Mouse (Mus musculus): Measurements from ENCODE around the gene Cdk20. TPM values are rescaled to one million over a fixed set of nuclear protein-coding genes. Genes with fewer than 3 reads are reported as not detected.

The Cdk20 gene
- total and polyA plus RNA-seq, 2 experiments from 2014 or later, result 19.2 to 32.6 TPM

DNA sequence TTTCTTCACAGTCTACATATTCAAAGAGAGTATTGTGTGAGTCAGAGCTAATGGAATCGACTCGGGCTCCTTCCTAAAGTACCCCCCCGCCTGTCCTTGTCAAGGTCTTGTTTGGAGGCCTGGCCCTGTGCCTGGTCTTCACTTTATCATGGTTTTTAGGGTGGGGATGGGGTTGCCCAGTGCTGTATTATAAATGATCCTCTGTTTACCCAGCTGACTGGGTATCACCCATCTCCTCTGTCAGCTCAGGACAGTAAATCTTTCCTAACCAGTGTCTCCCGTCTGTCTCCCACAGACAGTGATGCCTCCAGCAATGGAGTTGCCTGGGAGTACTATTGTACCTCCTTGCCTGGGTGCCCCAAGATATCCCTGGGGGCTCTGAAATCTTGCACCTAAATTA, 45.9 kb downstream of the Cdk20 start:
- DNase-seq (ENCODE audit: low spot score), result no peak
- Histone ChIP-seq H3K4me1 (ENCODE audit: insufficient read depth, low read length) (no peaks in the 10 kb centered on the region), H3K9me3 (ENCODE audit: low read length) (no peaks in the 10 kb centered on the region), H3K4me3 (ENCODE audit: low read length) (no peak overlapping the region), H3K36me3 (ENCODE audit: insufficient read depth, low read length) (no peaks in the 10 kb centered on the region), H3K4me2 (ENCODE audit: low read depth, low read length) (no peak overlapping the region), H3K27me3 (ENCODE audit: insufficient read depth, low read length) (no peaks in the 10 kb centered on the region), H3K27ac (no peak overlapping the region), H3K9ac (replicated peaks; ENCODE audit: low read length) (no peak overlapping the region)
- WGBS, result 55% methylated on average over 4 of the region's 4 CpGs
- TF ChIP-seq CTCF (IDR thresholded peaks at IDR 0.05; ENCODE audit: low read depth), result no peak
- ATAC-seq, result peak; percentile 35; the same call in 1 of the 2 replicates

DNA sequence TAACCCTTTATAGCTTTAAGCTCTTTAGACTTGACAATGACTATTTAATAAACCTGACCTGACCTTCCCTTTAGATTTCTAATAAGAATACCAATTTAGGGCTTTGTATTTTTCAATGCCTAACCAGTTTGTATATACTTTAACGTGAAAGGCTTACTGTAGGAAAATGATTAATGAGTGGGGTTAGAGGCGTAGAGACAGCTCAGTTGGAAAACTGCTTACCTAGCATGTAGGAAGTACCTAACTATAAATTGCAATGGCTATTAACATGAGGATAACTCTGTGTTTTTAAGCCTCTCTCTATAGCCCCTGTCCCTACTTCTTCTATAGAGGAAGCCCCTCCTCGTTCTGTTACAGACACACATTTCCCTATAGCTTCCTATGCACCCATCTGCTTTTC, 47.8 kb downstream of the Cdk20 start:
- no peaks in the 10 kb centered on the region for H3K27me3 ChIP-seq (ENCODE audit: insufficient read depth, low read length)
- 78% methylated on average over 3 of the region's 3 CpGs for WGBS
- H3K9ac ChIP-seq (replicated peaks; ENCODE audit: low read length), result no peak overlapping the region
- DNase-seq (ENCODE audit: low spot score), result no peak
- H3K9me3 ChIP-seq (ENCODE audit: low read length), result no peaks in the 10 kb centered on the region
- H3K36me3 ChIP-seq (ENCODE audit: insufficient read depth, low read length), result no peaks in the 10 kb centered on the region
- ATAC-seq, result no peak
- H3K4me1 ChIP-seq (ENCODE audit: insufficient read depth, low read length), result no peaks in the 10 kb centered on the region
- no peak overlapping the region for H3K4me2 ChIP-seq (ENCODE audit: low read depth, low read length)
- TF ChIP-seq CTCF (IDR thresholded peaks at IDR 0.05; ENCODE audit: low read depth), result no peak
- H3K4me3 ChIP-seq (ENCODE audit: low read length), result no peak overlapping the region
- H3K27ac ChIP-seq, result no peak overlapping the region

DNA sequence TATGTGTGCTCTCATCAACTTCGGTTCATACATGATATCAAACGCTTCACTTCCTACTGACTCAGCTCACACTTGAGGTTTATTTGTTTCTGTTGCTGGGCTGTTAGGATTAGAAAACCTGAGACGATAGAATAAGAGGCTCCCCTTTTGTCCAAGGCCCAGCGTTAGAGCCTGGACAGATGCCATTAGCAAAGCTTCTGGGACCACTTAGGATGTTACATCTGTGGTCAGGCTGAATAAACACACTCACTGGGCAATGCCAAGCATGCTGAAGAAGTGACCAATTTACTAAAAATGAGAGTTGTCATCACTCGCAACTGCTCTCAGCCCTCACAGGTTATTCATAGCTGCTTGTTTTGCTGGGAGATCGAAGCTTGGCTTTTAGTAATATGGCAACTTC, 57.8 kb downstream of the Cdk20 start:
- Histone ChIP-seq H3K27me3 (ENCODE audit: insufficient read depth, low read length) (no peaks in the 10 kb centered on the region), H3K9ac (replicated peaks; ENCODE audit: low read length) (no peak overlapping the region), H3K4me3 (ENCODE audit: low read length) (no peak overlapping the region), H3K27ac (no peak overlapping the region), H3K4me2 (ENCODE audit: low read depth, low read length) (no peak overlapping the region), H3K36me3 (ENCODE audit: insufficient read depth, low read length) (no peaks in the 10 kb centered on the region), H3K9me3 (ENCODE audit: low read length) (no peaks in the 10 kb centered on the region), H3K4me1 (ENCODE audit: insufficient read depth, low read length) (no peaks in the 10 kb centered on the region)
- ATAC-seq (no peak), DNase-seq (ENCODE audit: low spot score) (no peak)
- TF ChIP-seq CTCF (IDR thresholded peaks at IDR 0.05; ENCODE audit: low read depth), result no peak
- 72% methylated on average over 6 of the region's 6 CpGs for WGBS

Other genes starting within 250 kb of the Cdk20 start
- gene Cdc14b, start 157.0 kb upstream of the Cdk20 start, total RNA-seq (2014; rRNA removed), result 2.2 and 5.5 TPM in 2 replicates
- gene Cdc14b, start 157.0 kb upstream of the Cdk20 start, polyA plus RNA-seq (2015; fragmentation: Nextera tagmentation; extraction: Ambion mirVana), result 2.3 and 2.7 TPM in 2 replicates
- 10.5 and 13.5 TPM in 2 replicates for gene Aaed1, start 119.6 kb upstream of the Cdk20 start, total RNA-seq (2014; rRNA removed)
- gene Aaed1, start 119.6 kb upstream of the Cdk20 start, polyA plus RNA-seq (2015; fragmentation: Nextera tagmentation; extraction: Ambion mirVana), result 16.0 and 18.6 TPM in 2 replicates
- gene Ctsl, start 61.4 kb upstream of the Cdk20 start, total RNA-seq (2014; rRNA removed), result 103 and 116 TPM in 2 replicates
- 203 and 219 TPM in 2 replicates for gene Ctsl, start 61.4 kb upstream of the Cdk20 start, polyA plus RNA-seq (2015; fragmentation: Nextera tagmentation; extraction: Ambion mirVana)
- gene Fam240b, start 65.5 kb downstream of the Cdk20 start, total RNA-seq (2014; rRNA removed), result not detected in 2 replicates
- gene Fam240b, start 65.5 kb downstream of the Cdk20 start, polyA plus RNA-seq (2015; fragmentation: Nextera tagmentation; extraction: Ambion mirVana), result 0.21 and 0.35 TPM in 2 replicates